Mouse (Mus musculus): ENCODE measurements around the gene Cfap97.

GRCm38 (mm10) chr8:46107690-46108089, 43.9 kb upstream of the Cfap97 start:
- TF ChIP-seq CTCF (IDR thresholded peaks at IDR 0.05; ENCODE audit: control insufficient read depth, insufficient read depth, insufficient replicate concordance, low read depth, low read length) = no peak
- no peak for TF ChIP-seq POLR2A (IDR thresholded peaks at IDR 0.05; ENCODE audit: control insufficient read depth, low read depth, low read length)
